Mouse (Mus musculus) neural tube, embryonic 14.5 days (tissue): Measurements from ENCODE around the gene Loxl3. TPM values are rescaled to one million over a fixed set of nuclear protein-coding genes. Genes with fewer than 3 reads are reported as not detected.

Experiments
- ATAC-seq: fragments of 200-750 bp; cut with Nextera tagmentation; 2 replicates; pipeline ENCODE4 v1.8.0; 2017; ENCODE audit warnings: low read depth, mild to moderate bottlenecking, moderate TSS enrichment, moderate library complexity
- H3K27ac ChIP-seq: fragments of 300-500 bp; sonication (generic); 2 replicates; pipeline ENCODE4 v1.5.1; 2014; ENCODE audit warnings: low read depth, mild to moderate bottlenecking, control low read depth, low read length, moderate library complexity, mixed read lengths
- H3K27me3 ChIP-seq: fragments of 300-500 bp; sonication (generic); 2 replicates; pipeline ENCODE4 v1.6.1; 2014; ENCODE audit warnings: low read length; ENCODE audit not compliant: control insufficient read depth, insufficient read depth
- H3K36me3 ChIP-seq: fragments of 300-500 bp; sonication (generic); 2 replicates; pipeline ENCODE4 v1.6.1; 2014; ENCODE audit warnings: low read length, mixed read lengths; ENCODE audit not compliant: control insufficient read depth, insufficient read depth
- H3K4me1 ChIP-seq: fragments of 300-500 bp; sonication (generic); 2 replicates; pipeline ENCODE4 v1.6.1; 2014; ENCODE audit warnings: low read length; ENCODE audit not compliant: control insufficient read depth, insufficient read depth
- H3K4me2 ChIP-seq: fragments of 300-500 bp; sonication (generic); 2 replicates; pipeline ENCODE4 v1.6.1; 2014; ENCODE audit warnings: mild to moderate bottlenecking, low read depth, low read length, control low read depth
- H3K4me3 ChIP-seq: fragments of 300-500 bp; sonication (generic); 2 replicates; pipeline ENCODE4 v1.5.1; 2014; ENCODE audit warnings: low read depth, low read length, control low read depth, mixed read lengths
- H3K9ac ChIP-seq: fragments of 300-500 bp; sonication (generic); replicated peaks from 2 replicates; pipeline ENCODE4 v1.6.1; 2014; ENCODE audit warnings: low read depth, mild to moderate bottlenecking, control low read depth, low read length, mixed read lengths
- H3K9me3 ChIP-seq: fragments of 300-500 bp; sonication (generic); 2 replicates; pipeline ENCODE4 v1.6.1; 2016; ENCODE audit warnings: low read length; ENCODE audit not compliant: control insufficient read depth
- WGBS: fragments of 180-500 bp; shearing (Covaris S2); extraction: QIAGEN DNeasy Blood & Tissue Kit; methylation state at CpG from one replicate; pipeline ENCODE4 v1.1.7; 2014; 5-methylcytosine and 5-hydroxymethylcytosine counted together
- microRNA counts: library from miRNA; unstranded; fragments of <30 nt; microRNA quantifications from one replicate; lab custom pipeline; 2016
- microRNA-seq: library from miRNA; unstranded; fragments of <30 nt; microRNA quantifications from one replicate; pipeline ENCODE4, GENCODE M21; 2016
- polyA plus RNA-seq: library from polyadenylated mRNA; unstranded; fragments of >200 nt; fragmentation: Nextera tagmentation; extraction: Ambion mirVana; gene quantifications from 2 replicates; pipeline ENCODE4 v1.2.1, GENCODE M21; 2014

Gene Loxl3
- polyA plus RNA-seq, 1 experiment from 2014 or later, result 4.2 TPM

- H3K36me3 ChIP-seq, result no peaks in the 10 kb centered on the region
- H3K9me3 ChIP-seq, result no peaks in the 10 kb centered on the region
- no peak for ATAC-seq
- H3K4me1 ChIP-seq, result peaks cover 16% of the 10 kb centered on the region
- WGBS, result 63% methylated on average over 2 of the region's 2 CpGs
- no peak overlapping the region for H3K27ac ChIP-seq
- no peak overlapping the region for H3K4me2 ChIP-seq
- no peak overlapping the region for H3K4me3 ChIP-seq
- H3K9ac ChIP-seq, result no peak overlapping the region
- H3K27me3 ChIP-seq, result peaks cover 3% of the 10 kb centered on the region; the same call in 1 of the 2 replicates
These were observed 64.4 kb downstream of the Loxl3 start for GRCm38 (mm10) chr6:83098411-83098810.

- Histone ChIP-seq H3K4me3 (peak within 1 kb of the TSS; percentile 53), H3K9me3 (no peaks in the 10 kb centered on the region), H3K4me1 (peaks cover 16% of the 10 kb centered on the region), H3K9ac (peak within 1 kb of the TSS; percentile 78), H3K27me3 (peaks cover 3% of the 10 kb centered on the region; the same call in 1 of the 2 replicates), H3K36me3 (no peaks in the 10 kb centered on the region), H3K4me2 (peak within 1 kb of the TSS; percentile 74), H3K27ac (peak within 1 kb of the TSS; percentile 76)
- ATAC-seq, result peak; percentile 91
- under 1% methylated on average over 25 of the region's 25 CpGs for whole genome bisulfite sequencing
These were observed 67.3 kb downstream of the Loxl3 start, which contains the start of the genes Ccdc142 and Gm42688 for GRCm38 (mm10) chr6:83101316-83101687. Gene Ccdc142 (plus strand): TSS chr6:83101601. Gene Gm42688 (plus strand): TSS chr6:83101617.

GRCm38 (mm10) chr6:83101688-83102556 is 67.9 kb downstream of the Loxl3 start:
- Histone ChIP-seq H3K4me3 (peak overlapping the region; percentile 53), H3K36me3 (no peaks in the 10 kb centered on the region), H3K4me2 (peak overlapping the region; percentile 74), H3K27me3 (peaks cover 3% of the 10 kb centered on the region; the same call in 1 of the 2 replicates), H3K9ac (peak overlapping the region; percentile 78), H3K9me3 (no peaks in the 10 kb centered on the region), H3K4me1 (peaks cover 16% of the 10 kb centered on the region), H3K27ac (peak overlapping the region; percentile 76)
- ATAC-seq, result peak; percentile 82
- WGBS, result under 1% methylated on average over 65 of the region's 74 CpGs

MicroRNAs within 50 kb of the gene (microRNA counts, 519-probe panel; counts per million panel counts)
- not detected for microRNA mmu-miR-3470a+mmu-miR-3470b (lab: Ali Mortazavi, UCI)

Small RNAs within 50 kb of the gene (microRNA-seq; reads per million reads assigned to microRNA genes)
- not detected for gene Mir3470a
- not detected for gene Mir7040

Other genes starting within 250 kb of the Loxl3 start
- 13.7 and 19.5 TPM in 2 replicates for gene Sema4f, start 94.4 kb upstream of the Loxl3 start, polyA plus RNA-seq
- not detected in 2 replicates for gene M1ap, start 87.3 kb upstream of the Loxl3 start, polyA plus RNA-seq
- gene Dok1, start 702 bp upstream of the Loxl3 start, polyA plus RNA-seq, result 1.0 and 2.0 TPM in 2 replicates
- gene Aup1, start 20.3 kb downstream of the Loxl3 start, polyA plus RNA-seq, result 122 and 123 TPM in 2 replicates
- gene Htra2, start 21.1 kb downstream of the Loxl3 start, polyA plus RNA-seq, result 37.8 and 45.9 TPM in 2 replicates
- 0.24 and 0.54 TPM in 2 replicates for gene Dqx1, start 23.7 kb downstream of the Loxl3 start, polyA plus RNA-seq
- gene Tlx2, start 36.1 kb downstream of the Loxl3 start, polyA plus RNA-seq, result 7.1 TPM in 1 of 2 replicates, not detected in the other
- gene Pcgf1, start 43.7 kb downstream of the Loxl3 start, polyA plus RNA-seq, result 44.9 and 46.6 TPM in 2 replicates
- not detected in 2 replicates for gene Lbx2, start 52.2 kb downstream of the Loxl3 start, polyA plus RNA-seq
- gene Ccdc142, start 67.4 kb downstream of the Loxl3 start, polyA plus RNA-seq, result 5.6 and 6.3 TPM in 2 replicates
- 3.7 and 4.3 TPM in 2 replicates for gene Gm42688, start 67.4 kb downstream of the Loxl3 start, polyA plus RNA-seq
- 118 and 119 TPM in 2 replicates for gene Mrpl53, start 74.9 kb downstream of the Loxl3 start, polyA plus RNA-seq
- gene Mogs, start 81.3 kb downstream of the Loxl3 start, polyA plus RNA-seq, result 21.9 and 25.3 TPM in 2 replicates
- gene Wbp1, start 87.4 kb downstream of the Loxl3 start, polyA plus RNA-seq, result 129 and 146 TPM in 2 replicates
- 13.5 and 14.3 TPM in 2 replicates for gene Ino80b, start 91.3 kb downstream of the Loxl3 start, polyA plus RNA-seq
- gene Rtkn, start 101.3 kb downstream of the Loxl3 start, polyA plus RNA-seq, result 6.3 and 8.8 TPM in 2 replicates
- gene Wdr54, start 122.2 kb downstream of the Loxl3 start, polyA plus RNA-seq, result 18.2 and 25.7 TPM in 2 replicates
- gene 1700003E16Rik, start 122.2 kb downstream of the Loxl3 start, polyA plus RNA-seq, result 4.2 and 7.8 TPM in 2 replicates
- gene Dctn1, start 131.7 kb downstream of the Loxl3 start, polyA plus RNA-seq, result 122 and 147 TPM in 2 replicates
- not detected in 2 replicates for gene Slc4a5, start 185.7 kb downstream of the Loxl3 start, polyA plus RNA-seq